Mouse (Mus musculus): ENCODE data around the gene Gys1. TPM values are rescaled to one million over a fixed set of nuclear protein-coding genes. Genes with fewer than 3 reads are reported as not detected.
"Not testable (repeated sequence)": the region's sequence is repeated elsewhere in the genome, so short reads cannot be mapped to it uniquely, and the experiment has no call there.

Gene Gys1
- polyA plus RNA-seq, 1 experiment from 2014 or later = 46.7 TPM

GRCm38 (mm10) chr7:45460377-45460776, 25.7 kb downstream of the Gys1 start:
- H3K4me2 ChIP-seq = peak overlapping the region; percentile 59
- H3K4me3 ChIP-seq = peak overlapping the region; percentile 76
- 51% methylated on average over 7 of the region's 7 CpGs for WGBS
- 0 out of 2 replicates have a peak, but pooled peaks have one; percentile 0 for ATAC-seq (ENCODE audit: borderline replicate concordance, extremely low read depth, low FRiP score, low TSS enrichment)
- peak overlapping the region; percentile 26; the same call in 1 of the 2 replicates for H3K9ac ChIP-seq
- H3K27ac ChIP-seq = peak overlapping the region; percentile 89
- H3K27me3 ChIP-seq = no peaks in the 10 kb centered on the region
- peaks cover 39% of the 10 kb centered on the region for H3K4me1 ChIP-seq
- no peaks in the 10 kb centered on the region for H3K9me3 ChIP-seq
- peaks cover 52% of the 10 kb centered on the region for H3K36me3 ChIP-seq

GRCm38 (mm10) chr7:45460860-45461314, 26.2 kb downstream of the Gys1 start:
- peaks cover 44% of the 10 kb centered on the region for H3K4me1 ChIP-seq
- 0 out of 2 replicates have a peak overlapping the region, but pooled peaks have one; percentile 1 for H3K4me3 ChIP-seq
- H3K9me3 ChIP-seq = no peaks in the 10 kb centered on the region
- peaks cover 50% of the 10 kb centered on the region for H3K36me3 ChIP-seq
- peak; percentile 8; the same call in 1 of the 2 replicates for ATAC-seq (ENCODE audit: borderline replicate concordance, extremely low read depth, low FRiP score, low TSS enrichment)
- peak overlapping the region; percentile 59 for H3K4me2 ChIP-seq
- H3K27ac ChIP-seq = peak overlapping the region; percentile 89
- 8% methylated on average over 13 of the region's 13 CpGs for WGBS
- no peak overlapping the region for H3K9ac ChIP-seq
- no peaks in the 10 kb centered on the region for H3K27me3 ChIP-seq

- Histone ChIP-seq H3K4me2 (peak overlapping the region; percentile 59; the same call in 1 of the 2 replicates), H3K27ac (peak overlapping the region; percentile 89), H3K27me3 (no peaks in the 10 kb centered on the region), H3K9me3 (no peaks in the 10 kb centered on the region), H3K9ac (no peak overlapping the region), H3K4me3 (no peak overlapping the region), H3K4me1 (peaks cover 47% of the 10 kb centered on the region), H3K36me3 (peaks cover 46% of the 10 kb centered on the region)
- ATAC-seq (ENCODE audit: borderline replicate concordance, extremely low read depth, low FRiP score, low TSS enrichment) = no peak
- 54% methylated on average over 5 of the region's 5 CpGs for WGBS
These were observed 26.7 kb downstream of the Gys1 start for GRCm38 (mm10) chr7:45461326-45461725.

- peak overlapping the region; percentile 89 for H3K27ac ChIP-seq
- 85% methylated on average over 4 of the region's 4 CpGs for WGBS
These were observed 27.1 kb downstream of the Gys1 start for GRCm38 (mm10) chr7:45461781-45462180.

GRCm38 (mm10) chr7:45462325-45462724, 27.7 kb downstream of the Gys1 start:
- Histone ChIP-seq H3K4me2 (no peak overlapping the region), H3K4me3 (no peak overlapping the region), H3K4me1 (peaks cover 49% of the 10 kb centered on the region), H3K27me3 (no peaks in the 10 kb centered on the region), H3K9me3 (no peaks in the 10 kb centered on the region), H3K27ac (no peak overlapping the region), H3K9ac (no peak overlapping the region), H3K36me3 (peaks cover 43% of the 10 kb centered on the region)
- ATAC-seq (ENCODE audit: borderline replicate concordance, extremely low read depth, low FRiP score, low TSS enrichment) = no peak
- WGBS = 86% methylated on average over 4 of the region's 4 CpGs

More at GRCm38 (mm10) chr7:45461781-45462180, 27.1 kb downstream of the Gys1 start:
- Histone ChIP-seq H3K4me2 (no peak overlapping the region), H3K36me3 (peaks cover 46% of the 10 kb centered on the region), H3K4me1 (peaks cover 47% of the 10 kb centered on the region), H3K27me3 (no peaks in the 10 kb centered on the region), H3K9ac (no peak overlapping the region), H3K9me3 (no peaks in the 10 kb centered on the region), H3K4me3 (no peak overlapping the region)
- ATAC-seq (ENCODE audit: borderline replicate concordance, extremely low read depth, low FRiP score, low TSS enrichment) = no peak

- Histone ChIP-seq H3K36me3 (peaks cover 37% of the 10 kb centered on the region), H3K4me1 (peaks cover 47% of the 10 kb centered on the region)
- H3K4me2 ChIP-seq; H3K9me3 ChIP-seq; H3K9ac ChIP-seq; H3K4me3 ChIP-seq; H3K27me3 ChIP-seq; ATAC-seq (ENCODE audit: borderline replicate concordance, extremely low read depth, low FRiP score, low TSS enrichment); H3K27ac ChIP-seq: not testable (repeated sequence)
- WGBS = 73% methylated on average over 4 of the region's 4 CpGs
These were observed 28.2 kb downstream of the Gys1 start for GRCm38 (mm10) chr7:45462868-45463267.

GRCm38 (mm10) chr7:45463987-45464778, 29.5 kb downstream of the Gys1 start:
- Histone ChIP-seq H3K9ac (no peak overlapping the region), H3K4me1 (peaks cover 40% of the 10 kb centered on the region), H3K4me3 (no peak overlapping the region), H3K36me3 (peaks cover 30% of the 10 kb centered on the region), H3K4me2 (no peak overlapping the region), H3K27me3 (no peaks in the 10 kb centered on the region), H3K27ac (no peak overlapping the region), H3K9me3 (no peaks in the 10 kb centered on the region)
- ATAC-seq (ENCODE audit: borderline replicate concordance, extremely low read depth, low FRiP score, low TSS enrichment) = no peak
- 90% methylated on average over 7 of the region's 7 CpGs for WGBS

- no peak for ATAC-seq (ENCODE audit: borderline replicate concordance, extremely low read depth, low FRiP score, low TSS enrichment)
- Histone ChIP-seq H3K4me3 (0 out of 2 replicates have a peak overlapping the region, but pooled peaks have one; percentile 83), H3K9ac (no peak overlapping the region), H3K4me1 (peaks cover 37% of the 10 kb centered on the region), H3K36me3 (peaks cover 30% of the 10 kb centered on the region), H3K27ac (no peak overlapping the region), H3K9me3 (no peaks in the 10 kb centered on the region), H3K27me3 (no peaks in the 10 kb centered on the region), H3K4me2 (peak overlapping the region; percentile 71)
- 89% methylated on average over 12 of the region's 12 CpGs for WGBS
These were observed 30.5 kb downstream of the Gys1 start for GRCm38 (mm10) chr7:45465112-45465511.

- WGBS = 76% methylated on average over 9 of the region's 9 CpGs
- ATAC-seq (ENCODE audit: borderline replicate concordance, extremely low read depth, low FRiP score, low TSS enrichment) = no peak
- no peak overlapping the region for H3K27ac ChIP-seq
- no peaks in the 10 kb centered on the region for H3K27me3 ChIP-seq
- peak overlapping the region; percentile 71 for H3K4me2 ChIP-seq
- H3K4me1 ChIP-seq = peaks cover 33% of the 10 kb centered on the region
- H3K9me3 ChIP-seq = no peaks in the 10 kb centered on the region
- H3K4me3 ChIP-seq = peak overlapping the region; percentile 83
- peaks cover 30% of the 10 kb centered on the region for H3K36me3 ChIP-seq
- H3K9ac ChIP-seq = peak overlapping the region; percentile 65; the same call in 1 of the 2 replicates
These were observed 30.9 kb downstream of the Gys1 start for GRCm38 (mm10) chr7:45465549-45465948.

- ATAC-seq (ENCODE audit: borderline replicate concordance, extremely low read depth, low FRiP score, low TSS enrichment) = peak; percentile 76
- H3K9ac ChIP-seq = peak within 1 kb of the TSS; percentile 65
- peak within 1 kb of the TSS; percentile 83 for H3K4me3 ChIP-seq
- H3K27ac ChIP-seq = peak within 1 kb of the TSS; percentile 73
- H3K36me3 ChIP-seq = peaks cover 30% of the 10 kb centered on the region
- peak within 1 kb of the TSS; percentile 71 for H3K4me2 ChIP-seq
- no peaks in the 10 kb centered on the region for H3K27me3 ChIP-seq
- H3K4me1 ChIP-seq = peaks cover 25% of the 10 kb centered on the region
- H3K9me3 ChIP-seq = no peaks in the 10 kb centered on the region
- 0% methylated on average over 50 of the region's 58 CpGs for WGBS
These were observed 31.8 kb downstream of the Gys1 start, which contains the start of gene Bax for GRCm38 (mm10) chr7:45466283-45467089. Gene Bax (minus strand): TSS chr7:45466898.

GRCm38 (mm10) chr7:45467090-45467670, 32.5 kb downstream of the Gys1 start:
- 21% methylated on average over 7 of the region's 7 CpGs for WGBS
- Histone ChIP-seq H3K9me3 (no peaks in the 10 kb centered on the region), H3K36me3 (peaks cover 26% of the 10 kb centered on the region), H3K9ac (0 out of 2 replicates have a peak overlapping the region, but pooled peaks have one; percentile 33), H3K4me3 (peak overlapping the region; percentile 83), H3K27me3 (no peaks in the 10 kb centered on the region), H3K4me2 (peak overlapping the region; percentile 71), H3K27ac (peak overlapping the region; percentile 73), H3K4me1 (peaks cover 20% of the 10 kb centered on the region)
- peak; percentile 55 for ATAC-seq (ENCODE audit: borderline replicate concordance, extremely low read depth, low FRiP score, low TSS enrichment)
